Mouse (Mus musculus) kidney, embryonic 15.5 days (tissue): ENCODE measurements at regions not wholly inside any gene's neighbourhood (a gene's known extent, or its start where the extent isn't known, plus 50 kb on each side); places are given as distances from the start of the nearest gene placed in this dataset.

Source experiments
- ATAC-seq: fragments of 200-750 bp; cut with Nextera tagmentation; replicated peaks from 2 replicates; pipeline ENCODE4 v1.8.0; 2017; ENCODE audit warnings: moderate TSS enrichment; ENCODE audit not compliant: low FRiP score
- H3K27ac ChIP-seq: fragments of 300-500 bp; sonication (generic); 2 replicates; pipeline ENCODE4 v1.5.1; 2015; ENCODE audit warnings: mild to moderate bottlenecking, inconsistent platforms
- H3K27me3 ChIP-seq: fragments of 300-500 bp; sonication (generic); 2 replicates; pipeline ENCODE4 v1.6.1; 2015; ENCODE audit warnings: inconsistent platforms
- H3K36me3 ChIP-seq: fragments of 300-500 bp; sonication (generic); 2 replicates; pipeline ENCODE4 v1.6.1; 2015; ENCODE audit warnings: inconsistent platforms
- H3K4me1 ChIP-seq: fragments of 300-500 bp; sonication (generic); 2 replicates; pipeline ENCODE4 v1.6.1; 2015; ENCODE audit warnings: inconsistent platforms
- H3K4me2 ChIP-seq: fragments of 300-500 bp; sonication (generic); 2 replicates; pipeline ENCODE4 v1.6.1; 2015; ENCODE audit warnings: moderate library complexity, mild to moderate bottlenecking, inconsistent platforms
- H3K4me3 ChIP-seq: fragments of 300-500 bp; sonication (generic); replicated peaks from 2 replicates; pipeline ENCODE4 v1.5.1; 2015; ENCODE audit warnings: mild to moderate bottlenecking, inconsistent platforms
- H3K9ac ChIP-seq: fragments of 300-500 bp; sonication (generic); 2 replicates; pipeline ENCODE4 v1.6.1; 2015; ENCODE audit warnings: mild to moderate bottlenecking, inconsistent platforms
- H3K9me3 ChIP-seq: fragments of 300-500 bp; sonication (generic); replicated peaks from 2 replicates; pipeline ENCODE4 v1.6.1; 2016; ENCODE audit warnings: inconsistent platforms
- WGBS: fragments of 180-500 bp; shearing (Covaris S2); methylation state at CpG from one replicate; pipeline ENCODE4 v1.1.7; 2015; ENCODE audit warnings: mixed read lengths; 5-methylcytosine and 5-hydroxymethylcytosine counted together

- H3K36me3 ChIP-seq, result no peaks in the 10 kb centered on the region
- H3K4me3 ChIP-seq, result no peak overlapping the region
- H3K4me2 ChIP-seq, result no peak overlapping the region
- ATAC-seq, result no peak
- H3K4me1 ChIP-seq, result no peaks in the 10 kb centered on the region
- no peak overlapping the region for H3K9ac ChIP-seq
- H3K9me3 ChIP-seq, result no peaks in the 10 kb centered on the region
- WGBS, result 82% methylated on average over 4 of the region's 4 CpGs
- H3K27ac ChIP-seq, result no peak overlapping the region
- H3K27me3 ChIP-seq, result no peaks in the 10 kb centered on the region
Observed at GRCm38 (mm10) chr11:48250678-48251317, 262.0 kb upstream of the Sgcd start.

GRCm38 (mm10) chr11:48249315-48249714, 260.5 kb upstream of the Sgcd start:
- Histone ChIP-seq H3K36me3 (no peaks in the 10 kb centered on the region), H3K9ac (no peak overlapping the region), H3K4me3 (no peak overlapping the region), H3K27me3 (no peaks in the 10 kb centered on the region), H3K27ac (no peak overlapping the region), H3K4me1 (no peaks in the 10 kb centered on the region), H3K4me2 (no peak overlapping the region), H3K9me3 (no peaks in the 10 kb centered on the region)
- WGBS, result 76% methylated on average over 1 of the region's 1 CpGs
- ATAC-seq, result no peak

GRCm38 (mm10) chr11:48221156-48221555, 232.4 kb upstream of the Sgcd start:
- H3K36me3 ChIP-seq, result no peaks in the 10 kb centered on the region
- H3K27ac ChIP-seq, result no peak overlapping the region
- no peak overlapping the region for H3K4me3 ChIP-seq
- 74% methylated on average over 4 of the region's 4 CpGs for WGBS
- H3K27me3 ChIP-seq, result no peaks in the 10 kb centered on the region
- H3K4me1 ChIP-seq, result no peaks in the 10 kb centered on the region
- no peak overlapping the region for H3K4me2 ChIP-seq
- no peaks in the 10 kb centered on the region for H3K9me3 ChIP-seq
- ATAC-seq, result no peak
- H3K9ac ChIP-seq, result no peak overlapping the region

- whole genome bisulfite sequencing, result 69% methylated on average over 1 of the region's 1 CpGs
- Histone ChIP-seq H3K9me3 (no peaks in the 10 kb centered on the region), H3K4me3 (no peak overlapping the region), H3K36me3 (no peaks in the 10 kb centered on the region), H3K27ac (no peak overlapping the region), H3K9ac (no peak overlapping the region), H3K4me2 (no peak overlapping the region), H3K27me3 (no peaks in the 10 kb centered on the region), H3K4me1 (no peaks in the 10 kb centered on the region)
- no peak for ATAC-seq
Observed at GRCm38 (mm10) chr11:48219157-48219556, 230.4 kb upstream of the Sgcd start.

GRCm38 (mm10) chr11:48216762-48217161, 228.0 kb upstream of the Sgcd start:
- Histone ChIP-seq H3K27ac (no peak overlapping the region), H3K27me3 (no peaks in the 10 kb centered on the region), H3K4me3 (no peak overlapping the region), H3K36me3 (no peaks in the 10 kb centered on the region), H3K4me2 (no peak overlapping the region), H3K4me1 (no peaks in the 10 kb centered on the region), H3K9ac (no peak overlapping the region), H3K9me3 (no peaks in the 10 kb centered on the region)
- WGBS, result 38% methylated on average over 2 of the region's 2 CpGs
- peak; percentile 49; the same call in 1 of the 2 replicates for ATAC-seq

- Histone ChIP-seq H3K9me3 (no peaks in the 10 kb centered on the region), H3K36me3 (no peaks in the 10 kb centered on the region), H3K4me2 (no peak overlapping the region), H3K27ac (no peak overlapping the region), H3K4me1 (no peaks in the 10 kb centered on the region), H3K4me3 (no peak overlapping the region), H3K27me3 (no peaks in the 10 kb centered on the region), H3K9ac (no peak overlapping the region)
- WGBS, result 78% methylated on average over 4 of the region's 4 CpGs
- no peak for ATAC-seq
Observed at GRCm38 (mm10) chr11:48186604-48187003, 197.8 kb upstream of the Sgcd start.

- Histone ChIP-seq H3K4me2 (no peak overlapping the region), H3K9me3 (no peaks in the 10 kb centered on the region), H3K4me1 (no peaks in the 10 kb centered on the region), H3K27ac (no peak overlapping the region), H3K9ac (no peak overlapping the region), H3K4me3 (no peak overlapping the region), H3K36me3 (no peaks in the 10 kb centered on the region), H3K27me3 (no peaks in the 10 kb centered on the region)
- no peak for ATAC-seq
Observed at GRCm38 (mm10) chr11:48178943-48179342, 190.2 kb upstream of the Sgcd start.

- Histone ChIP-seq H3K9me3 (no peaks in the 10 kb centered on the region), H3K9ac (no peak overlapping the region), H3K27ac (no peak overlapping the region), H3K4me2 (no peak overlapping the region), H3K4me1 (no peaks in the 10 kb centered on the region), H3K27me3 (no peaks in the 10 kb centered on the region), H3K36me3 (no peaks in the 10 kb centered on the region), H3K4me3 (no peak overlapping the region)
- ATAC-seq, result no peak
- WGBS, result 34% methylated on average over 3 of the region's 3 CpGs
Observed at GRCm38 (mm10) chr11:48178174-48178573, 189.4 kb upstream of the Sgcd start.

- no peak overlapping the region for H3K4me2 ChIP-seq
- no peaks in the 10 kb centered on the region for H3K27me3 ChIP-seq
- no peak overlapping the region for H3K27ac ChIP-seq
- WGBS, result 33% methylated on average over 4 of the region's 4 CpGs
- H3K4me1 ChIP-seq, result no peaks in the 10 kb centered on the region
- no peak overlapping the region for H3K9ac ChIP-seq
- no peak for ATAC-seq
- no peak overlapping the region for H3K4me3 ChIP-seq
- no peaks in the 10 kb centered on the region for H3K36me3 ChIP-seq
- no peaks in the 10 kb centered on the region for H3K9me3 ChIP-seq
Observed at GRCm38 (mm10) chr11:48176451-48176850, 187.7 kb upstream of the Sgcd start.

- Histone ChIP-seq H3K27me3 (no peaks in the 10 kb centered on the region), H3K4me1 (no peaks in the 10 kb centered on the region), H3K27ac (no peak overlapping the region), H3K4me2 (no peak overlapping the region), H3K9ac (no peak overlapping the region), H3K4me3 (no peak overlapping the region), H3K9me3 (no peaks in the 10 kb centered on the region), H3K36me3 (no peaks in the 10 kb centered on the region)
- WGBS, result 56% methylated on average over 6 of the region's 6 CpGs
- no peak for ATAC-seq
Observed at GRCm38 (mm10) chr11:48152219-48152618, 163.4 kb upstream of the Sgcd start.

- no peaks in the 10 kb centered on the region for H3K4me1 ChIP-seq
- ATAC-seq, result 0 out of 2 replicates have a peak, but pooled peaks have one; percentile 18
- no peak overlapping the region for H3K9ac ChIP-seq
- H3K4me2 ChIP-seq, result no peak overlapping the region
- no peaks in the 10 kb centered on the region for H3K36me3 ChIP-seq
- H3K27ac ChIP-seq, result no peak overlapping the region
- H3K27me3 ChIP-seq, result no peaks in the 10 kb centered on the region
- no peak overlapping the region for H3K4me3 ChIP-seq
- no peaks in the 10 kb centered on the region for H3K9me3 ChIP-seq
Observed at GRCm38 (mm10) chr11:48133335-48133734, 144.6 kb upstream of the Sgcd start.

- no peaks in the 10 kb centered on the region for H3K9me3 ChIP-seq
- H3K4me1 ChIP-seq, result no peaks in the 10 kb centered on the region
- no peaks in the 10 kb centered on the region for H3K27me3 ChIP-seq
- no peak overlapping the region for H3K9ac ChIP-seq
- no peak for ATAC-seq
- H3K27ac ChIP-seq, result no peak overlapping the region
- H3K36me3 ChIP-seq, result no peaks in the 10 kb centered on the region
- no peak overlapping the region for H3K4me2 ChIP-seq
- WGBS, result 56% methylated on average over 3 of the region's 3 CpGs
- no peak overlapping the region for H3K4me3 ChIP-seq
Observed at GRCm38 (mm10) chr11:48098063-48098462, 109.3 kb upstream of the Sgcd start.

- Histone ChIP-seq H3K27me3 (no peaks in the 10 kb centered on the region), H3K9me3 (no peaks in the 10 kb centered on the region), H3K27ac (no peak overlapping the region), H3K4me3 (no peak overlapping the region), H3K9ac (no peak overlapping the region), H3K4me1 (no peaks in the 10 kb centered on the region), H3K36me3 (no peaks in the 10 kb centered on the region), H3K4me2 (no peak overlapping the region)
- 85% methylated on average over 6 of the region's 6 CpGs for WGBS
- ATAC-seq, result no peak
Observed at GRCm38 (mm10) chr11:48097455-48097854, 108.7 kb upstream of the Sgcd start.
